Mouse (Mus musculus): ENCODE measurements around the gene Clock.

DNA sequence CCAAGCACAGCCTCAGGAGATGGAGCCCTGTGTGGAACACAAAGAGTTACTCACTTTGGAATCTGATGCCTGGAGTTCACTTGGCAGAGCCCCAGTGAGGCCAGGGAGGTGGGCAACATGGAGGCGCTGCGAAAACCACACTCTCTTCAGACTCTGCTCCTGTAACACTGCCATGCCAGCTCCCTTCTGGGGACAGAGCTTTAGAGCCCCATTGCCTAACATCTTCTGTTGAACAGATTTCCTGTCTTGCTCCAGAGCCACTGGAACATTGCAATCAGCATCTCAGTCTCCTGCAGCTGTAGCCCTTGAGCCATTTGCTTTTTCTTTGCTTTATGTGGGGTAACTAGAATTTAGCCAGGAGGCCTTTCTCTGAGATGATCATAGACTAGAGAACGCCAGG, 122.3 kb downstream of the Clock start:
- TF ChIP-seq CTCF (IDR thresholded peaks at IDR 0.05; ENCODE audit: low read depth, low read length) (no peak), POLR2A (IDR thresholded peaks at IDR 0.05; ENCODE audit: extremely low read depth, insufficient read depth, low read length) (no peak)
